Mouse (Mus musculus) MEL (cell line): ENCODE results near the gene Fam19a5. TPM values are rescaled to one million over a fixed set of nuclear protein-coding genes. Genes with fewer than 3 reads are reported as not detected.

Experiments used
- DNase-seq: peaks from one replicate; pipeline ENCODE4 v3.0.0; 2011; ENCODE audit warnings: low read depth, low spot score
- H3K27ac ChIP-seq: 2 replicates; pipeline ENCODE4 v1.5.1; 2012; ENCODE audit warnings: low read depth, mild to moderate bottlenecking, control low read depth, low read length, moderate library complexity; ENCODE audit not compliant: control insufficient read depth
- H3K27me3 ChIP-seq, 2 experiments: fragments of 150-350 bp in 1 of 2; sonication (generic) in 1 of 2; 2 replicates each; pipeline ENCODE4 v1.6.1; 2012; ENCODE audit warnings: low read length in 2 of 2, mild to moderate bottlenecking in 2 of 2, improper control_type of control experiment in 1 of 2, moderate library complexity in 1 of 2; ENCODE audit not compliant: insufficient read depth in 2 of 2, control insufficient read depth in 1 of 2
- H3K36me3 ChIP-seq, 2 experiments: 2 replicates each; pipeline ENCODE4 v1.6.1; 2012 to 2014; ENCODE audit warnings: low read length in 2 of 2, improper control_type of control experiment in 1 of 2, inconsistent platforms in 1 of 2, mild to moderate bottlenecking in 1 of 2; ENCODE audit not compliant: insufficient read depth in 2 of 2, control insufficient read depth in 1 of 2
- H3K4me1 ChIP-seq, 2 experiments: fragments of 150-350 bp in 1 of 2; sonication (generic) in 1 of 2; 2 replicates each; pipeline ENCODE4 v1.6.1; 2012; ENCODE audit warnings: low read length in 2 of 2, improper control_type of control experiment in 1 of 2, mild to moderate bottlenecking in 1 of 2; ENCODE audit not compliant: insufficient read depth in 2 of 2, control insufficient read depth in 1 of 2
- H3K4me3 ChIP-seq, 2 experiments: fragments of 150-350 bp in 1 of 2; sonication (generic) in 1 of 2; 2 replicates each; pipeline ENCODE4 v1.5.1; 2012; ENCODE audit warnings: low read depth in 2 of 2, low read length in 2 of 2, mild to moderate bottlenecking in 2 of 2, moderate library complexity in 2 of 2, control low read depth in 1 of 2, improper control_type of control experiment in 1 of 2; ENCODE audit not compliant: control insufficient read depth in 1 of 2, insufficient read depth in 1 of 2
- H3K79me2 ChIP-seq: 2 replicates; pipeline ENCODE4 v1.6.1; 2012; ENCODE audit warnings: mild to moderate bottlenecking, low read length, moderate library complexity; ENCODE audit not compliant: control insufficient read depth, poor library complexity, insufficient read depth
- H3K9ac ChIP-seq: 2 replicates; pipeline ENCODE4 v1.6.1; 2012; ENCODE audit warnings: low read depth, mild to moderate bottlenecking, control low read depth, low read length, moderate library complexity; ENCODE audit not compliant: control insufficient read depth, poor library complexity, severe bottlenecking
- H3K9me3 ChIP-seq: fragments of 150-350 bp; sonication (generic); replicated peaks from 2 replicates; pipeline ENCODE4 v1.6.1; 2012; ENCODE audit warnings: mild to moderate bottlenecking, low read length, improper control_type of control experiment, moderate library complexity; ENCODE audit not compliant: insufficient read depth
- BHLHE40 ChIP-seq: IDR thresholded peaks from 2 replicates; pipeline ENCODE4 v1.6.1; 2012; ENCODE audit warnings: low read depth, mild to moderate bottlenecking, inconsistent platforms, low read length, improper control_type of control experiment, borderline replicate concordance
- CHD1 ChIP-seq: IDR thresholded peaks from 2 replicates; pipeline ENCODE4 v1.6.1; 2012; ENCODE audit warnings: low read depth, mild to moderate bottlenecking, inconsistent platforms, low read length, improper control_type of control experiment
- CHD2 ChIP-seq: IDR thresholded peaks from 2 replicates; pipeline ENCODE4 v1.6.1; 2011; ENCODE audit warnings: low read length, improper control_type of control experiment
- CTCF ChIP-seq, 3 experiments: IDR thresholded peaks in 2 of 3; conservative IDR thresholded peaks in 1 of 3; 2 replicates each; pipeline ENCODE4 v1.5.1; 2011 to 2012; ENCODE audit warnings: low read length in 3 of 3, low read depth in 2 of 3, mild to moderate bottlenecking in 2 of 3, improper control_type of control experiment in 1 of 3, inconsistent platforms in 1 of 3, mixed read lengths in 1 of 3, moderate library complexity in 1 of 3; ENCODE audit not compliant: control insufficient read depth in 1 of 3, insufficient read depth in 1 of 3, poor library complexity in 1 of 3, severe bottlenecking in 1 of 3
- ETS1 ChIP-seq: IDR thresholded peaks from 2 replicates; pipeline ENCODE4 v1.6.1; 2012; ENCODE audit warnings: low read depth, mild to moderate bottlenecking, inconsistent platforms, low read length, improper control_type of control experiment, moderate library complexity
- GATA1 ChIP-seq: IDR thresholded peaks from 2 replicates; pipeline ENCODE4 v1.6.1; 2011; ENCODE audit warnings: low read depth, low read length, improper control_type of control experiment
- JUND ChIP-seq: IDR thresholded peaks from 2 replicates; pipeline ENCODE4 v1.6.1; 2011; ENCODE audit warnings: low read depth, mild to moderate bottlenecking, improper control_type of control experiment, low read length
- MAFK ChIP-seq: IDR thresholded peaks from 2 replicates; pipeline ENCODE4 v1.6.1; 2011; ENCODE audit warnings: low read depth, mild to moderate bottlenecking, low read length, improper control_type of control experiment, borderline replicate concordance
- MYB ChIP-seq: IDR thresholded peaks from 2 replicates; pipeline ENCODE4 v1.6.1; 2011; ENCODE audit warnings: mild to moderate bottlenecking, low read depth, low read length, improper control_type of control experiment
- MYC ChIP-seq: IDR thresholded peaks from 2 replicates; pipeline ENCODE4 v1.6.1; 2011; ENCODE audit warnings: low read depth, mild to moderate bottlenecking, low read length, improper control_type of control experiment, moderate library complexity
- NRF1 ChIP-seq: IDR thresholded peaks from 2 replicates; pipeline ENCODE4 v1.6.1; 2014; ENCODE audit warnings: low read depth, mild to moderate bottlenecking, inconsistent platforms, low read length, improper control_type of control experiment, moderate library complexity; ENCODE audit not compliant: poor library complexity, insufficient read depth, severe bottlenecking
- RCOR1 ChIP-seq: IDR thresholded peaks from 2 replicates; pipeline ENCODE4 v1.6.1; 2012; ENCODE audit warnings: low read depth, mild to moderate bottlenecking, inconsistent platforms, low read length, improper control_type of control experiment
- SMC3 ChIP-seq: IDR thresholded peaks from 2 replicates; pipeline ENCODE4 v1.6.1; 2011; ENCODE audit warnings: low read depth, low read length, improper control_type of control experiment
- TBP ChIP-seq: IDR thresholded peaks from 2 replicates; pipeline ENCODE4 v1.8.0; 2011; ENCODE audit warnings: low read depth, low read length, improper control_type of control experiment
- USF1 ChIP-seq: IDR thresholded peaks from 2 replicates; pipeline ENCODE4 v1.6.1; 2014; ENCODE audit warnings: low read depth, mild to moderate bottlenecking, inconsistent platforms, low read length, improper control_type of control experiment, moderate library complexity
- ZC3H11A ChIP-seq: IDR thresholded peaks from 2 replicates; pipeline ENCODE4 v1.6.1; 2012; ENCODE audit warnings: low read depth, mild to moderate bottlenecking, inconsistent platforms, low read length, improper control_type of control experiment
- ZKSCAN1 ChIP-seq: IDR thresholded peaks from 2 replicates; pipeline ENCODE4 v1.6.1; 2012; ENCODE audit warnings: low read depth, mild to moderate bottlenecking, inconsistent platforms, low read length, improper control_type of control experiment, moderate library complexity
- ZNF384 ChIP-seq: IDR thresholded peaks from 2 replicates; pipeline ENCODE4 v1.6.1; 2012; ENCODE audit warnings: low read depth, mild to moderate bottlenecking, inconsistent platforms, low read length, improper control_type of control experiment
- polyA plus RNA-seq, 2 experiments: library from polyadenylated mRNA; stranded (reverse) in 1 of 2; unstranded in 1 of 2; fragments of >175 nt in 1 of 2; fragments of >200 nt in 1 of 2; gene quantifications; 2 replicates each; pipeline versions ENCODE4 v1.2.1 to v1.2.4; 2012; ENCODE audit warnings: low replicate concordance in 2 of 2, low read depth in 1 of 2; ENCODE audit not compliant: insufficient read length in 2 of 2, insufficient read depth in 1 of 2, missing spikeins in 1 of 2
- total RNA-seq: library from RNA; depleted of rRNA; stranded (reverse); fragments of 300-350 nt; gene quantifications from 2 replicates; pipeline ENCODE4 v1.2.3, GENCODE M21; 2012

Fam19a5 gene
- total and polyA plus RNA-seq, 3 experiments = not detected

GRCm38 (mm10) chr15:87636407-87636806 is 92.3 kb downstream of the Fam19a5 start:
- no peaks in the 10 kb centered on the region for H3K4me1 ChIP-seq
- H3K27ac ChIP-seq = no peak overlapping the region
- H3K27me3 ChIP-seq = no peaks in the 10 kb centered on the region
- H3K9ac ChIP-seq = no peak overlapping the region
- no peak for TF ChIP-seq MYB
- TF ChIP-seq MAFK = no peak
- TF ChIP-seq TBP = no peak
- TF ChIP-seq RCOR1 = no peak
- no peak for TF ChIP-seq SMC3
- TF ChIP-seq ZKSCAN1 = no peak
- no peak for TF ChIP-seq NRF1
- TF ChIP-seq CHD2 = no peak
- TF ChIP-seq MYC = no peak
- TF ChIP-seq ZC3H11A = no peak
- TF ChIP-seq GATA1 = no peak
- no peak for TF ChIP-seq CTCF (IDR thresholded peaks at IDR 0.05 in 2 of 3, conservative IDR thresholded peaks at IDR 0.05 in 1 of 3; ENCODE audit: control insufficient read depth in 1 of 3, insufficient read depth in 1 of 3, low read depth in 2 of 3, low read length in 3 of 3, poor library complexity in 1 of 3, severe bottlenecking in 1 of 3)
- no peak for TF ChIP-seq CHD1
- no peak for TF ChIP-seq ZNF384
- no peak for TF ChIP-seq JUND
- TF ChIP-seq, all 39 proteins: peak for 0
- DNase-seq = no peak
- Histone ChIP-seq H3K9me3 (no peaks in the 10 kb centered on the region), H3K4me3 (no peak overlapping the region), H3K79me2 (no peaks in the 10 kb centered on the region), H3K36me3 (no peaks in the 10 kb centered on the region)

- no peaks in the 10 kb centered on the region for H3K36me3 ChIP-seq
- no peak overlapping the region for H3K4me3 ChIP-seq
- no peak overlapping the region for H3K9ac ChIP-seq
- H3K9me3 ChIP-seq = no peaks in the 10 kb centered on the region
- TF ChIP-seq MYB (no peak), ETS1 (no peak), USF1 (no peak), BHLHE40 (no peak), ZNF384 (no peak), MYC (no peak)
- H3K79me2 ChIP-seq = no peaks in the 10 kb centered on the region
- no peak overlapping the region for H3K27ac ChIP-seq
- no peak for DNase-seq
- H3K4me1 ChIP-seq = no peaks in the 10 kb centered on the region
- H3K27me3 ChIP-seq = no peaks in the 10 kb centered on the region
Measured at GRCm38 (mm10) chr15:87637234-87637633, 93.1 kb downstream of the Fam19a5 start.
